Mouse (Mus musculus): ENCODE data around the gene Timm8b. TPM values are rescaled to one million over a fixed set of nuclear protein-coding genes. Genes with fewer than 3 reads are reported as not detected.

Gene Timm8b
- 99.1 TPM for polyA plus RNA-seq (2017; shearing (Covaris generic))

GRCm38 (mm10) chr9:50603189-50603997 is at the start of gene Timm8b, which contains the start of gene Sdhd:
Timm8b (plus strand) TSS chr9:50603910.
Sdhd (minus strand) TSS chr9:50603812.

DNA sequence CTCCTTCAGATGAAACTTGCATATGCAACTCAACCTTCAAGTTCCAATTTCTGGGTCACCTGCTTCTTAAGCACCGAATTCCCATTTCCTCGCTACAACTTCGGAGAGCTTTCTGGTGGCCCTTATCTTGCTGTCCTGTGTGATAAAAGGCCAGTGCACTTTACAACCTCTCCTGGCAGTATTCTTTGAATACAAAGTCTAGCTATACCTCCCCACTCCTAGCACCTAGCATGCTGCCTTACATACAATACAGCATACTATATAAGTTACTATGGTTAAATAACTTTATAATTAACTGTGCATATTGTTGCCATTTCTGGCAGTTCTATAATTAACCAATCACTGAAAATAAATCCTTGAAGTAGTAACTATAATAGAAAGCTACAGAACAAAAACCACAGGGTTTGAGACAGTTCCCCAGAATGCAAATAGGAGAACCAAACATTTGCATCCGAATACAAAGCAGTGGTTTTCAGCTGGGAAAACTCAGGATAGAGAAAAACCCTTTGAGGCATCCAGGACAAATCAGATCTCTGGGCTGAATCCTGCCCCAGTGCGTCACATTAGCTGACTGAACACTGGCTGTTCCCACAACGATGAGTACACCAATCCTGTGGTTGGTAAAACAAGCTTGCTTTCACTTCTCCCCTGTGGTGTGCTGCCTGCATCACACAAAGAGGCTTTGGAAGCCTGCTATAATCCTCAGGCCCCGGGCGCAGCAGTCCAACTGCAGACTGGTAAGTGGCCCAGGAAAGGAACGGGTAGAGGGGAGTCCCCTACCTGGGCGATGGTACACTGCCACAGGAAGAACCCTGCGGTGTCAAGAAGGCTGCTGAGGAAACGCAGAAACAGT is 49.2 kb upstream of the Timm8b start, which contains the start of gene Il18:
Gene Il18, plus strand, starts transcription at position 587 of the 853 bp plus-strand sequence.

GRCm38 (mm10) chr9:50555094-50555446 is 48.6 kb upstream of the Timm8b start, which contains the start of gene Bco2:
Bco2 (minus strand) TSS chr9:50555181.

GRCm38 (mm10) chr9:50561145-50561917 is 42.4 kb upstream of the Timm8b start, which contains the start of gene Tex12:
Tex12 (minus strand) TSS chr9:50561325.

GRCm38 (mm10) chr9:50616766-50617603 is 13.3 kb downstream of the Timm8b start, which contains the start of the genes Pih1d2 and Nkapd1:
Pih1d2 (plus strand) TSS chr9:50617321.
Nkapd1 (minus strand) TSS chr9:50617464.

Other genes starting within 250 kb of the Timm8b start
- gene Plet1, start 109.4 kb upstream of the Timm8b start, polyA plus RNA-seq (2017; shearing (Covaris generic)) = 0.17 TPM
- gene Pts, start 75.2 kb upstream of the Timm8b start, polyA plus RNA-seq (2017; shearing (Covaris generic)) = 135 TPM
- 3.1 TPM for gene Il18, start 49.1 kb upstream of the Timm8b start, polyA plus RNA-seq (2017; shearing (Covaris generic))
- 0.68 TPM for gene Bco2, start 48.7 kb upstream of the Timm8b start, polyA plus RNA-seq (2017; shearing (Covaris generic))
- gene Tex12, start 42.6 kb upstream of the Timm8b start, polyA plus RNA-seq (2017; shearing (Covaris generic)) = 0.18 TPM
- 161 TPM for gene Sdhd, start 98 bp upstream of the Timm8b start, polyA plus RNA-seq (2017; shearing (Covaris generic))
- not detected for gene Pih1d2, start 13.4 kb downstream of the Timm8b start, polyA plus RNA-seq (2017; shearing (Covaris generic))
- 24.1 TPM for gene Nkapd1, start 13.6 kb downstream of the Timm8b start, polyA plus RNA-seq (2017; shearing (Covaris generic))
- 44.4 TPM for gene Dlat, start 55.9 kb downstream of the Timm8b start, polyA plus RNA-seq (2017; shearing (Covaris generic))
- 0.26 TPM for gene Dixdc1, start 135.6 kb downstream of the Timm8b start, polyA plus RNA-seq (2017; shearing (Covaris generic))
- gene 2310030G06Rik, start 142.6 kb downstream of the Timm8b start, polyA plus RNA-seq (2017; shearing (Covaris generic)) = not detected
- not detected for gene Cryab, start 147.4 kb downstream of the Timm8b start, polyA plus RNA-seq (2017; shearing (Covaris generic))
- not detected for gene Hspb2, start 148.4 kb downstream of the Timm8b start, polyA plus RNA-seq (2017; shearing (Covaris generic))
- 7.4 TPM for gene Fdxacb1, start 164.3 kb downstream of the Timm8b start, polyA plus RNA-seq (2017; shearing (Covaris generic))
- gene Alg9, start 171.1 kb downstream of the Timm8b start, polyA plus RNA-seq (2017; shearing (Covaris generic)) = 25.6 TPM
- 16.7 TPM for gene 1110032A03Rik, start 171.6 kb downstream of the Timm8b start, polyA plus RNA-seq (2017; shearing (Covaris generic))
- gene Ppp2r1b, start 241.4 kb downstream of the Timm8b start, polyA plus RNA-seq (2017; shearing (Covaris generic)) = 79.0 TPM

Data from CD4-positive, CD25-positive, alpha-beta regulatory T cell (primary cell).